Mouse (Mus musculus) midbrain, postnatal 0 days (tissue): ENCODE data around the gene Rrp15. TPM values are rescaled to one million over a fixed set of nuclear protein-coding genes. Genes with fewer than 3 reads are reported as not detected.

Source experiments
- ATAC-seq: fragments of 200-750 bp; cut with Nextera tagmentation; 2 replicates; pipeline ENCODE4 v1.8.0; 2017; ENCODE audit warnings: moderate number of reproducible peaks, mild to moderate bottlenecking, moderate TSS enrichment, moderate library complexity; ENCODE audit not compliant: low FRiP score
- DNase-seq: peaks from one replicate; pipeline ENCODE4 v3.0.0-alpha.2; 2015; ENCODE audit warnings: low spot score
- H3K27ac ChIP-seq: fragments of 300-500 bp; sonication (generic); 2 replicates; pipeline ENCODE4 v1.5.1; 2014; ENCODE audit warnings: low read depth, mild to moderate bottlenecking, low read length, mixed read lengths
- H3K27me3 ChIP-seq: fragments of 300-500 bp; sonication (generic); 2 replicates; pipeline ENCODE4 v1.6.1; 2014; ENCODE audit warnings: low read length, control low read depth, mixed read lengths; ENCODE audit not compliant: insufficient read depth
- H3K36me3 ChIP-seq: fragments of 300-500 bp; sonication (generic); 2 replicates; pipeline ENCODE4 v1.6.1; 2014; ENCODE audit warnings: low read length, control low read depth, mixed read lengths; ENCODE audit not compliant: insufficient read depth
- H3K4me1 ChIP-seq: fragments of 300-500 bp; sonication (generic); 2 replicates; pipeline ENCODE4 v1.6.1; 2014; ENCODE audit warnings: mild to moderate bottlenecking, control low read depth, antibody characterized with exemption, low read length, mixed read lengths; ENCODE audit not compliant: insufficient read depth
- H3K4me2 ChIP-seq: fragments of 300-500 bp; sonication (generic); 2 replicates; pipeline ENCODE4 v1.6.1; 2014; ENCODE audit warnings: low read depth, mild to moderate bottlenecking, low read length, mixed read lengths; ENCODE audit not compliant: poor library complexity, severe bottlenecking
- H3K4me3 ChIP-seq: fragments of 300-500 bp; sonication (generic); 2 replicates; pipeline ENCODE4 v1.5.1; 2014; ENCODE audit warnings: low read depth, mild to moderate bottlenecking, low read length, moderate library complexity
- H3K9ac ChIP-seq: fragments of 300-500 bp; sonication (generic); replicated peaks from 2 replicates; pipeline ENCODE4 v1.6.1; 2014; ENCODE audit warnings: mild to moderate bottlenecking, low read length, moderate library complexity, mixed read lengths; ENCODE audit not compliant: poor library complexity, severe bottlenecking
- H3K9me3 ChIP-seq: fragments of 300-500 bp; sonication (generic); 2 replicates; pipeline ENCODE4 v1.6.1; 2016; ENCODE audit warnings: low read length, control low read depth
- CTCF ChIP-seq: IDR thresholded peaks from 2 replicates; pipeline ENCODE4 v1.5.1; 2016; ENCODE audit warnings: antibody characterized with exemption, mild to moderate bottlenecking
- WGBS: fragments of 180-500 bp; shearing (Covaris S2); extraction: QIAGEN DNeasy Blood & Tissue Kit; methylation state at CpG from one replicate; pipeline ENCODE4 v1.1.7; 2014; 5-methylcytosine and 5-hydroxymethylcytosine counted together
- polyA plus RNA-seq: library from polyadenylated mRNA; unstranded; fragments of >200 nt; fragmentation: Nextera tagmentation; extraction: Ambion mirVana; gene quantifications from 2 replicates; pipeline ENCODE4 v1.2.1, GENCODE M21; 2015
- total RNA-seq: library from RNA; depleted of rRNA; stranded (reverse); fragments of >200 nt; gene quantifications from 2 replicates; pipeline ENCODE4 v1.2.3, GENCODE M21; 2014; rRNA removed

The Rrp15 gene
- total and polyA plus RNA-seq, 2 experiments from 2014 or later: 15.7 to 19.7 TPM

GRCm38 (mm10) chr1:186674621-186675020 lies 74.5 kb downstream of the Rrp15 start:
- ATAC-seq: no peak
- Histone ChIP-seq H3K4me1 (no peaks in the 10 kb centered on the region), H3K27ac (no peak overlapping the region), H3K9me3 (no peaks in the 10 kb centered on the region), H3K4me2 (no peak overlapping the region), H3K9ac (no peak overlapping the region), H3K4me3 (no peak overlapping the region), H3K27me3 (no peaks in the 10 kb centered on the region), H3K36me3 (no peaks in the 10 kb centered on the region)
- DNase-seq: no peak
- no peak for TF ChIP-seq CTCF
- WGBS: 78% methylated on average over 3 of the region's 3 CpGs

- H3K36me3 ChIP-seq: no peaks in the 10 kb centered on the region
- no peaks in the 10 kb centered on the region for H3K27me3 ChIP-seq
- WGBS: 55% methylated on average over 4 of the region's 4 CpGs
- no peaks in the 10 kb centered on the region for H3K4me1 ChIP-seq
- H3K27ac ChIP-seq: no peak overlapping the region
- no peak overlapping the region for H3K4me2 ChIP-seq
- no peaks in the 10 kb centered on the region for H3K9me3 ChIP-seq
- ATAC-seq (no peak), DNase-seq (no peak)
- H3K4me3 ChIP-seq: no peak overlapping the region
- TF ChIP-seq CTCF: no peak
- no peak overlapping the region for H3K9ac ChIP-seq
These were observed 76.0 kb downstream of the Rrp15 start for GRCm38 (mm10) chr1:186673166-186673565.

Other genes starting within 250 kb of the Rrp15 start
- gene Tgfb2, start 43.4 kb downstream of the Rrp15 start, total RNA-seq: 14.8 and 19.8 TPM in 2 replicates
- gene Tgfb2, start 43.4 kb downstream of the Rrp15 start, polyA plus RNA-seq: 20.1 and 22.9 TPM in 2 replicates
- not detected in 2 replicates for gene D1Pas1, start 218.1 kb upstream of the Rrp15 start, total RNA-seq
- 0.06 and 0.13 TPM in 2 replicates for gene D1Pas1, start 218.1 kb upstream of the Rrp15 start, polyA plus RNA-seq